Mouse (Mus musculus) erythroblast, embryonic 14.5 days (primary cell): ENCODE measurements around the gene Tbc1d22b.

Experiments
- GATA1 ChIP-seq: IDR thresholded peaks from 2 replicates; pipeline ENCODE4 v1.6.1; 2012; ENCODE audit warnings: low read length, inconsistent platforms, mixed read lengths
- TAL1 ChIP-seq: IDR thresholded peaks from 3 replicates; pipeline ENCODE4 v1.6.1; 2012; ENCODE audit warnings: low read length, inconsistent platforms, mixed read lengths

- TF ChIP-seq TAL1 (no peak), GATA1 (no peak)
Measured at GRCm38 (mm10) chr17:29544064-29544463, 5.5 kb upstream of the Tbc1d22b start.
